In the genomic region with DNA sequence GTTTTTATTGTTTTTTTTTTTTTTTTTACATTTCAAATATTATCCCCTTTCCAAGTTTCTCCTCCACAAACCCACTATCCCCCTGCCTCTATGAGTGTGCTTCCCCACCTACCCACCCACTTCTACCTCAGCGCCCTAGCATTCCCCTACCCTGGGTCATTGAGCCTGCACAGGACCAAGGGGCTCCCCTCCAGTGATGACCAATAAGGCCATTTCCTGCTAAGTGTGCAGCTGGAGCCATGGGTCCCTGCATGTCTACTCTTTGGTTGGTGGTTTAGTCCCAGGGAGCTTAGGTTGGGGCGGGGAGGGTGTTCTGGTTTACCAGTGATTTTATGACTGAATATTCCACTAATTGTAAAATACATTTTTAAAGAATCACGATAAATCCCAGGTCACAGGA, we compare ENCODE assay signal across 1 mouse cellular context.
TF ChIP-seq lines count a peak whose summit lies in the region.

No protein-coding gene starts in this region.

TF ChIP-seq in CH12.LX, 34 proteins besides CTCF, POLR2A, EP300 and RAD21:
- TF ChIP-seq MXI1 (IDR thresholded peaks at IDR 0.05; ENCODE audit: low read depth, low read length) = 0 out of 2 replicates have a peak, but pooled peaks have one; percentile 3
